Mouse (Mus musculus): ENCODE measurements around the gene Olfr1444. TPM values are rescaled to one million over a fixed set of nuclear protein-coding genes. Genes with fewer than 3 reads are reported as not detected.

Olfr1444 gene
- total RNA-seq (2021) = not detected
- polyA plus RNA-seq (2012; rRNA removed) = not detected in 2 replicates
- long read RNA-seq = 0 reads

DNA sequence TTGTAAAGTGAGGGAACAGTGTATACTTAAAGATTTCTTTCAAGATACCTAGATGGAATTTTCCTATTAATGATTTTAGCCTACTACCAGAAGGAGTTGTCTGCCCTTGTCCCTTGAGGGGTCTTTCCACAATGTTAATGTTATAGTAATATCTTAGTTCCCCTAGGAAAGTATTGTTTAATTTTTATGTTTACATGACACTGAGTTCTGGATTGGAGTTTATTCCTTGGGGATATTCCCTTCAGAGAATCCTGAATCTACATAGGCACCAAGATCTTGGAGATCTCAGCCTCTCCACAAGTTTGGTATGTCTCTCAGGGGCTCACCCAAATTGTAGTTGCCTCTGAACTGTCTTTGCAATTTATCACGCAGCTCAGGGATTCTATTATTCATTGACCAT, at the start of gene Olfr1444:
Gene Olfr1444, plus strand, starts transcription at position 301 of the 400 bp plus-strand sequence.
- DNase-seq = no peak

DNA sequence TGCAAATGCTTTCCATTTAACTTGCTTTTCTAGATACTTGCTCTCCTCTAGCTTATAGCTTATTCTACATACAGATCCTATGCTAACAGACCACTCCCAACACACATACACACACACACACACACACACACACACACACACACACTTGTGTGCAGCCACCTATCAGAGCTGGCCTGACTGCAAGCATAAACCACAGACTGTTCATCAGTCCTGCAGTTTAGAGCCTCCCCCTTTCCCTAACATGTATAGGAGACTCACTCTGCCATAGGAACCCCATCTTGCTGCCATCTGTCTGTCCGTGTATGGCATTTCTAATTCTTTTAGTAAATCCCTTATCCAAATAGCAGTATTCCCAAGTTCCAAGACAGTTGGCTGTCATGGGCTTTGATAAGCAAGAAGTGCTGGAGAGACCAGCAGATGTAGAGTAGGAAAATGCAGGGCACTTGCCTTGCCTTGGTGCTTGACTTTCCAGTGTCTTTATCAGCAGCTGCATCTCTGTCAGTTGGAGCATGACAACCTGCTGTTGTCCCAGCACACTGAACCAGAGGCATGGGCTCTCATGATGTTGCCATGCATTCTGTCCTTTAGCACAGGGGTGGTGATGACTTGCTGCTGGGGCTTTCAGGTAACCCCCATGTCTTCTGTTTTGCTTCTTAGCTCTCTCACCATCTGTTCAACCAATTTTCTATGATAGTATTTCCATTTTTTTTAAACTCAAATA, 44.3 kb upstream of the Olfr1444 start:
- DNase-seq = no peak

DNA sequence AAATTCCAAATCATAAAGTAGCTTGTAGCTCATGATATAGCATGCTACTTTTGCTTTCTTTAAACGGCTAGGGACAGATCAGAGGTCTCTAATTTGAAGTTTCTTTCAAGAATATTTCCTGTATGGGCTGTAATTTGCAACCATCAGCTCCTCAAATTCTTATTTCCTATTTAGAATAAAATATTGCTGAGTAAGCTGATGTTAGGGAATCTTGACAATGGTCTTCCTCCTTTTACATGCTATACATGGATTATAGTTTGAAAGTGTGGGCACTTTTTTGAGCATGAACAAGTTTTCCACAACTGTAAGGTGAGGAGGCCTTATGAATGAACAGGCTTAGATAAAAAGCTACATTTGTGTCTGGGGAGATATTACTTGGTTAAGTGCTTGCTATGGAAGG, 43.2 kb upstream of the Olfr1444 start:
- no peak for DNase-seq

DNA sequence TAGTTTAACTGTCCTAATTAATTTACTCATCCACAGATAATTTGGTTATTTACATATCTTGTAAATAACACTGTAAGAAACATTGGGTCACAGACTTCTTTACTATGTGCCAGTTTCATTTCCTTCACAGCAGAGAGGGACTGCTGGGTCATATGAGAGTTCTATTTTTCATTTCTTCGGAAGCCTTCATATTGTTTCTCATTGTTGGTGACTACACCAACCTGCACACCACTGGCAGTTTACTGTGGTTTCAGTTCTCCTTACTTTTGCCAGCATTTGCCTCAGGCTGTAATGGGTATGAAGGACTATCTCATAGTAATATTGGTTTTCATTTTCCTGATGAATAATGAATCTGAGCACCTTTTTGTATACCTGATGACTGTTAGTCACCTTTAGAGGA, 38.6 kb upstream of the Olfr1444 start:
- no peak for DNase-seq

DNA sequence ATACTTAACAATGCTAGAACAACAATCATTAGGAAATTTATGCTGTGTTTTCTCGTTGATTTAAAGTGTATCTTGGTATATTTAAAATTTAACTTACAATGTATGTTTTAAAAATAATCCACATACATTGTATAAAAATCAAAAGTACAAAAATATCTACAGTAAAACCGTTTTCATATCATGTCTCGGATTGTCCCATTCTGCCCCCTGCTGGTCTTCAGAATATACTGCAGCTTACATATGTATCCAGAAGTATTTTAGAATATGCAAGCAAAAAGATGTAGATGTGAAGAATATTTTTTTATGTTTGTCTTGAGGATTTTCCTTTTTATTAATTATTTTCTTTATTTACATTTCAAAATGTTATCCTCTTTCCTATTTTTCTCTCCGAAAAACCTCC, 36.7 kb upstream of the Olfr1444 start:
- no peak for DNase-seq

DNA sequence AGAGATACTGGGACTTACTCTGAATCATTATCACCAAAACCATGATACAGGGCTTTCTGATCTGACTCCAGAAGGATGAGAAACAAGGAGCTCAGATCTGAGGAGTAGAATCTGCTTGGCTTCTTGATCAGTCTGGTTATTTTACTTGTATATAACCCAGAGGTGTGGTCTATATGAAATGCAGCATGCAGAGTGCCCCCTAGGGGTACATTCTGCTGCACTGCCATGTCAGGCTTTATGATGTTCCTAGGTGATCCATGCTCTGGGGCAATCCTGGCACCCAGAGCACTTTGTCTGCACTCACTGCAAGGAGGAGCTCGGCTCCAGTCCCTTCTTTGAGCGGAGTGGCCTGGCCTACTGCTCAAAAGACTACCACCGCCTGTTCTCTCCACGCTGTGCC, 32.5 kb upstream of the Olfr1444 start:
- DNase-seq = no peak

DNA sequence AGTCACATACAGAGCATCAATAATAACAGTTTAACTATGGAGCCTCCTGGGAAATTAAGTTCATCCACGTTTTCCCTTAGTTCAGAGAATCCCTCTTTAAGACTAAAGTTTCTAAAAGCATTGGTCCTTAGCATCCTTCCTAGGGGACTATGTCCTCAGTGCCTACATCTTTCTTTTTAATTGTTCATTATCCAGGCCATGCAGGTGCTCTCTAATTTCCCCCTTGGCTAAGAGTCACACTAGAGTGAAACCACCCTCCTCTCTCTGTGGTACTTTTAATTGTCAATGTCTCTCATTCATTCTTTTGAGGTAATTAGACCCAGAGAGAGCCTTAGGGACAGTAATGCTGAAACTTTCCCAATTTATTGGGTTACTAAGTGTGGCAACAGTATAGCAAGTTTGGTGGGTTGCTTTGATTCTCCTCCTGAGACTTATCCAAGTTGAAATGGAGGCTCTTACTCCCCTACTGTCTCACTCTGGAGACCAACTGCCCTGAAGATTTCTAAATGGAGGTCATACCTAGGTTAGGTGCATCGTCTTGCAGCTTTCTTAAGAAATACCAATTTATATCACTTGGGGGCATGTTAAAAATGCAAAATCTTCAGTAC, 26.2 kb upstream of the Olfr1444 start:
- DNase-seq = no peak

DNA sequence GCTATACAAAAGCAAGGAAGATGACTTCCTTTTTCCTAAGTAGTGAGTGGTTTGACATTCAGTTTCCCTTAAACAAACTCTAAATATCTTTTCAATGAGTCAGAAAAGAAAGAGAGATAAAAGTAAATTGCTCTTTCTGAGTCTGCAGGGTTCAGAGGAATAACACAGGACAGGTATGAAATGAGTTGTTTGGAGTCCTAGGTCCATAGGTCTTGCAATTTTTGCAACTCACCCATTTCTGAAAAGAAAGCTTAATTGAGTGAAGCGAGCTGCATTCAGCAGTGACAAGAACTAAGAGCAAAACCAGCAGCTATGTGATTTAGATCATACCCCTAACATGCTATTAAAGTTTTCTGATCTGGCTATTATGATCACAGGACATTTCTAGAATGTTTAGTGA, 25.5 kb upstream of the Olfr1444 start:
- DNase-seq = no peak

DNA sequence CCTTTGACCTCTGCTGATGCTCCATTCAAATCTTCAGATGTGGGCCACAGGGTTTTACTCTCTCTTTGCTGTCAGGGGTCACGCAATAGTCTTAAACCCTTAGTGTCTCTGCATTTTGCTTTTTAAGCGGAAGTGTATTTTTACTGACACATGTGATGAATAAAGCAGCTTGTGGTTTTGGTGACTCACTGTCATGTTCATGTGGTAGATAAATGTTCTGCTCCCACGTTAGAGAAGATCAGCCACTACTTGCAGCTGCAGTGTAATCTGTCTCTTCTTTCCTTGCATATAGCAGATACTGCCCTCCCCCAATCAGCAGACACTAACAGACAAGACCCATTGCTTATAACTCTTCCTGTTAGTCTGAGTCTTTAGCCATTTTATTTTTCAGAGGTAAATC, 23.5 kb upstream of the Olfr1444 start:
- DNase-seq = peak; percentile 24

DNA sequence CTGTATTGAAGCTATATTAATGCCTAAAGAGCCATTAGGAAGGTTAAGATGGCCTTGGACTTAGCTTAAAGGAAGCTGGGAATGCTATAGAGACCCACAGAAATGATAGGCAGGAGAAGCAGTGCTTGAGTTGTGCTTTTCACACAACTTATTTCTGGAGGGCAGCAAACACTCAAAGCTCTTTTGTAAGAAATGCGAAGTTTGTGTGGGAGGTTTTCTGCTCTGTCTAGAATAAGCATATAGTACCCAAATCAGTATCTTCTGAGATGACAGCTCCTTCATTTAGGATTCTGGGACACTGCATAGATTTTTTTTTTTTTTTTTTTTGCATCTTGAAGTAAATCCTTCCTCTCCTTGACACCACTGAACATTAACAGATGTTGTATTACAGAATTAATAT, 18.6 kb upstream of the Olfr1444 start:
- no peak for DNase-seq

DNA sequence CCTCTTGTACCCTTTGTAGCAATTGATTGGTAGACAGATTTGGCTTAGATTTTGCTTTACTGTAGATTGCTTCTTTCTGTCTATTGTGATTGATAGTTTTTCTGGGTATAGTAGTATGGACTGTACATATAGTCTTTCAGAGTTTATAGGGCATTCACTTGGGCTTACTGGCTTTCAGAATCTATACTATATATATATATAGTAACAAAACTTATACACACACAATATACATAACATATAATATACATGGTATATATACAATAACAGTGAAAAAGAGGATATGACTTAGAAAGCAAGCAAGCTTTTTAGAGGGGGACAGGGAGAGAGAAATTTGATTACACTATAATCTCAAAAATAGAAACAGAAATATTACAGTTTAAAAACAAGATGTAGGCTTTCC, 10.7 kb upstream of the Olfr1444 start, which contains the start of gene Gm5244:
Gene Gm5244, plus strand, starts transcription at position 301 of the 400 bp plus-strand sequence.
- DNase-seq = no peak

DNA sequence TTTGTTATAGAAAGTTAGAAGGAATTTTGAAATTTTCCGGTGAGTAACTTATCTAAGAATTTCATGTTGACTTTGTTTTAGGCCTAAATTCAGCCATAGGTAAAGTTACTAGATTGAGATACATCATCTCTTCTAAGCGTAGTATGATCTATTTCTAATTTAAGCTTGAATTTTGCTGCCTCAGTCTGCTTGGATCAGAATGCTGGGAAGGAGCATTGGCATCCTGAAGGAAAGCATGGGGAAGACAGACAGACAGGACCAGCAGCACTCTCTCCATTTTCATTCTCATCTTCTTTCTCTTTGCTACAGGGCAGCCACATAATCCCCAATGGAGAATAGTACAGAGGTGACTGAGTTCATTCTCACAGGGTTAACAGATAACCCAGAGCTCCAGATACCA, 26.5 kb downstream of the Olfr1444 start, which contains the start of gene Olfr1445:
Gene Olfr1445, plus strand, starts transcription at position 301 of the 400 bp plus-strand sequence.
- no peak for DNase-seq

DNA sequence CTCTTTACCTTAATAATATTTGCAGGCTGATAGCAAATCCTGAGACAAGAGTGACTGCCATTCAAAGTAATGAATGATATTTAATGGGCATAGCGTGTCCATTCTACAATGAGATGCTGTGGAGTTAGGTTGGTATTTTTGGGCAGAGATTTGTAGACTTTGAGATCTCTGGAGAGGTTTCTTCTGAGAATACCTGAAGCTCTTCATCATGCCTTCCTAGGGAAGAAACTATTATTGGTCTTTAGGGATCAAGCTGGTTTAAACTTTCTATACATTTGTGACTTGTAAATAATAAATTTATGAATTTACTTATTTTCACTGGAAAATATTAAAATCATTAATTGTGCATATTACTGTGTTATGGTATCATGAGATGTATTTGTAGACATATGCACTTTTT, 36.3 kb downstream of the Olfr1444 start, which contains the start of gene Olfr1446:
Gene Olfr1446, minus strand, starts transcription at position 101 of the 400 bp plus-strand sequence.
- DNase-seq = no peak

DNA sequence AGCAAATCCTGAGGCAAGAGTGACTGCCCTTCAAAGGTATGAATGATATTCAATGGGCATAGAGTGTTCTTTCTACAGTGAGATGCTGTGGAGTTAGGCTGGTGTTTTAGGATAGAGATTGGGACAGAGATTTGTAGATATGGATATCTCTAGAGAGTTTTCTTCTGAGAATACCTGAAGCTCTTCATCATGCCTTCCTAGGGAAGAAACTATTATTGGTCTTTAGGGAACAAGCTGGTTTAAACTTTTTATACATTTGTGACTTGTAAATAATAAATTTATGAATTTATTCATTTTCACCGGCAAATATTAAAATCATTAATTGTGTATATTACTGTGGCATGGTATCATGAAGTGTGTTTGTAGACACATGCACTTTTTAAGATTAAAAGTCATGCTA, 46.6 kb downstream of the Olfr1444 start, which contains the start of gene Olfr1447:
Gene Olfr1447, minus strand, starts transcription at position 101 of the 400 bp plus-strand sequence.
- no peak for DNase-seq

Other genes with a start within 250 kb of the Olfr1444 start
- gene Glyat, start 224.0 kb upstream of the Olfr1444 start, total RNA-seq (2021) = under 1 TPM in 1 of 2 experiments, not detected in 1; 0.86 TPM
- not detected in 2 replicates for gene Glyat, start 224.0 kb upstream of the Olfr1444 start, polyA plus RNA-seq (2012; rRNA removed)
- not detected for gene Olfr1442, start 186.8 kb upstream of the Olfr1444 start, total RNA-seq (2021)
- not detected in 2 replicates for gene Olfr1442, start 186.8 kb upstream of the Olfr1444 start, polyA plus RNA-seq (2012; rRNA removed)
- gene Olfr1443, start 179.2 kb upstream of the Olfr1444 start, total RNA-seq (2021) = not detected
- gene Olfr1443, start 179.2 kb upstream of the Olfr1444 start, polyA plus RNA-seq (2012; rRNA removed) = not detected in 2 replicates
- gene Keg1, start 161.5 kb upstream of the Olfr1444 start, total RNA-seq (2021) = under 1 TPM; 0.23 to 0.45 TPM
- gene Keg1, start 161.5 kb upstream of the Olfr1444 start, polyA plus RNA-seq (2012; rRNA removed) = not detected in 2 replicates
- gene Cntf, start 91.7 kb upstream of the Olfr1444 start, total RNA-seq (2021) = 1 to 10 TPM; 2.4 to 2.6 TPM
- gene Cntf, start 91.7 kb upstream of the Olfr1444 start, polyA plus RNA-seq (2012; rRNA removed) = not detected in 2 replicates
- gene Zfp91, start 61.2 kb upstream of the Olfr1444 start, total RNA-seq (2021) = 10 to 100 TPM; 75.0 to 81.0 TPM
- gene Zfp91, start 61.2 kb upstream of the Olfr1444 start, polyA plus RNA-seq (2012; rRNA removed) = 11.5 and 13.2 TPM in 2 replicates
- 1 to 10 TPM; 2.2 to 2.6 TPM for gene Lpxn, start 61.1 kb upstream of the Olfr1444 start, total RNA-seq (2021)
- 1.3 and 1.9 TPM in 2 replicates for gene Lpxn, start 61.1 kb upstream of the Olfr1444 start, polyA plus RNA-seq (2012; rRNA removed)
- gene Gm5244, start 10.6 kb upstream of the Olfr1444 start, total RNA-seq (2021) = not detected
- gene Gm5244, start 10.6 kb upstream of the Olfr1444 start, polyA plus RNA-seq (2012; rRNA removed) = not detected in 2 replicates
- not detected for gene Olfr1445, start 26.6 kb downstream of the Olfr1444 start, total RNA-seq (2021)
- gene Olfr1445, start 26.6 kb downstream of the Olfr1444 start, polyA plus RNA-seq (2012; rRNA removed) = not detected in 2 replicates
- not detected for gene Olfr1446, start 36.2 kb downstream of the Olfr1444 start, total RNA-seq (2021)
- gene Olfr1446, start 36.2 kb downstream of the Olfr1444 start, polyA plus RNA-seq (2012; rRNA removed) = not detected in 2 replicates
- not detected for gene Olfr1447, start 46.5 kb downstream of the Olfr1444 start, total RNA-seq (2021)
- gene Olfr1447, start 46.5 kb downstream of the Olfr1444 start, polyA plus RNA-seq (2012; rRNA removed) = not detected in 2 replicates
- not detected for gene Olfr1448, start 67.1 kb downstream of the Olfr1444 start, total RNA-seq (2021)
- not detected in 2 replicates for gene Olfr1448, start 67.1 kb downstream of the Olfr1444 start, polyA plus RNA-seq (2012; rRNA removed)
- gene Olfr1449, start 73.6 kb downstream of the Olfr1444 start, total RNA-seq (2021) = not detected
- not detected in 2 replicates for gene Olfr1449, start 73.6 kb downstream of the Olfr1444 start, polyA plus RNA-seq (2012; rRNA removed)
- gene Olfr1450, start 93.0 kb downstream of the Olfr1444 start, total RNA-seq (2021) = not detected
- gene Olfr1450, start 93.0 kb downstream of the Olfr1444 start, polyA plus RNA-seq (2012; rRNA removed) = not detected in 2 replicates
- gene Olfr1451, start 137.7 kb downstream of the Olfr1444 start, total RNA-seq (2021) = not detected
- not detected in 2 replicates for gene Olfr1451, start 137.7 kb downstream of the Olfr1444 start, polyA plus RNA-seq (2012; rRNA removed)
- not detected for gene Olfr1453, start 171.0 kb downstream of the Olfr1444 start, total RNA-seq (2021)
- gene Olfr1453, start 171.0 kb downstream of the Olfr1444 start, polyA plus RNA-seq (2012; rRNA removed) = not detected in 2 replicates
- gene Olfr1454, start 203.3 kb downstream of the Olfr1444 start, total RNA-seq (2021) = not detected
- not detected in 2 replicates for gene Olfr1454, start 203.3 kb downstream of the Olfr1444 start, polyA plus RNA-seq (2012; rRNA removed)
- gene Olfr1457, start 240.6 kb downstream of the Olfr1444 start, total RNA-seq (2021) = not detected
- not detected in 2 replicates for gene Olfr1457, start 240.6 kb downstream of the Olfr1444 start, polyA plus RNA-seq (2012; rRNA removed)
- not detected for gene Olfr1458, start 249.5 kb downstream of the Olfr1444 start, total RNA-seq (2021)
- gene Olfr1458, start 249.5 kb downstream of the Olfr1444 start, polyA plus RNA-seq (2012; rRNA removed) = not detected in 2 replicates